In the genomic region with DNA sequence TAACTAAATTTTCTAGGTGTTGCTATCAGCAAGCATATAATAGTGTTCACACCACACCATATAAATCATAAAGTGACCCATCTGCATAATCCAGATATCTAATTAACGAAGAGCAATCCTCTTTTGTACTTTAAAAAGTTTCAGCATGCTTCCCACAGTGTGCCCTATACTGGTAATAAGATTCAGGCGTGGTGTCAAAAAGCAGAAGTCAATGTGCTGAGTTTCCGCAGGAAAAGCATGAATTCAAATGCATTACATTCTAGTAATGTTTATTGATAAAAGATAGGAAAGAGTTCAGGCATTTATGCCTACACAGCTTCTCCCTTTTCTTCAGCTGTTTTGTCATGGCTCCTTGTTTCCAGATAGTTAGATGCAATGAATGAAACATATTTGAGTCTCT, we compare ENCODE assay signal across 22 mouse cellular contexts.
A peak's percentile ranks its signal among the peaks of the same experiment; 100 is the strongest.
DNase-seq lines count a peak whose midpoint lies in the region; ATAC-seq and TF ChIP-seq lines count a peak whose summit lies in the region.
"Had no signal": no experiment of that assay in that cellular context is flagged by ENCODE, and none has a peak within 500 bp of the region (broad histone marks: within the 10 kb centered on the region; RNA-seq: fewer than 3 reads in every experiment).

No protein-coding gene starts in this region.

- H3K4me3 ChIP-seq in layer of hippocampus, adult 2 months: no peak overlapping the region
- H3K4me3 ChIP-seq: embryonic facial prominence, embryonic 10.5 days; embryonic facial prominence, embryonic 12.5 days; forebrain, embryonic 13.5 days; forebrain, embryonic 15.5 days had no signal

- no peak overlapping the region for H3K27ac ChIP-seq in layer of hippocampus, adult 2 months
- H3K27ac ChIP-seq: embryonic facial prominence, embryonic 12.5 days; forebrain, embryonic 13.5 days; forebrain, embryonic 15.5 days had no signal

- peak; percentile 68; the same call in 1 of the 2 replicates for ATAC-seq in common myeloid progenitor, adult 5-6 weeks (replicated peaks; ENCODE audit: low read depth, poor library complexity, severe bottlenecking)
- ATAC-seq in hematopoietic stem cell, adult 5-6 weeks (replicated peaks in 1 of 2; ENCODE audit: insufficient read depth in 1 of 2, low FRiP score in 2 of 2, low TSS enrichment in 1 of 2, low read depth in 1 of 2, poor library complexity in 2 of 2, severe bottlenecking in 2 of 2): peak; percentile 66 to 83
- ATAC-seq: activated CD4-positive, CD25-positive, alpha-beta regulatory T cell, adult 4 months; forebrain, embryonic 13.5 days; forebrain, embryonic 15.5 days; forebrain, postnatal 0 days; Patski had no signal

- TF ChIP-seq CTCF in layer of hippocampus, adult 2 months (conservative IDR thresholded peaks at IDR 0.05): no peak

- peak; percentile 12 for DNase-seq in 416B (ENCODE audit: low read depth)
- no peak for DNase-seq in layer of hippocampus, adult 2 months (ENCODE audit: low spot score in 2 of 2)
- DNase-seq in frontal cortex, postnatal 36 days (ENCODE audit: low spot score in 2 of 2): no peak
- DNase-seq in adipocyte (ENCODE audit: low spot score): no peak
- DNase-seq: adrenal gland, adult 2 months; adrenal gland, postnatal 10 days; adrenal gland, postnatal 25 days; cerebellum, adult 11 months; cerebellum, adult 18-20 months; cerebellum, adult 8-10 months; cerebellum, adult 9-11 months; cerebellum, postnatal 14 days; cerebellum, postnatal 36 days; forebrain, postnatal 0 days had no signal
